Mouse (Mus musculus) stomach, embryonic 16.5 days (tissue): Measurements from ENCODE around the gene Vwf. TPM values are rescaled to one million over a fixed set of nuclear protein-coding genes. Genes with fewer than 3 reads are reported as not detected.
A peak's percentile ranks its signal among the peaks of the same experiment; 100 is the strongest.

Experiments
- ATAC-seq: fragments of 200-750 bp; cut with Nextera tagmentation; 2 replicates; pipeline ENCODE4 v1.8.0; 2017; ENCODE audit warnings: moderate number of reproducible peaks, moderate TSS enrichment; ENCODE audit not compliant: insufficient read depth, low FRiP score
- H3K27ac ChIP-seq: fragments of 300-500 bp; sonication (generic); 2 replicates; pipeline ENCODE4 v1.5.1; 2014; ENCODE audit warnings: low read length
- H3K27me3 ChIP-seq: fragments of 300-500 bp; sonication (generic); 2 replicates; pipeline ENCODE4 v1.6.1; 2014; ENCODE audit warnings: low read length, control low read depth, mixed read lengths; ENCODE audit not compliant: control insufficient read depth, insufficient read depth
- H3K36me3 ChIP-seq: fragments of 300-500 bp; sonication (generic); 2 replicates; pipeline ENCODE4 v1.6.1; 2014; ENCODE audit warnings: low read length; ENCODE audit not compliant: control insufficient read depth, insufficient read depth
- H3K4me1 ChIP-seq: fragments of 300-500 bp; sonication (generic); 2 replicates; pipeline ENCODE4 v1.6.1; 2014; ENCODE audit warnings: low read length, control low read depth, mixed read lengths; ENCODE audit not compliant: control insufficient read depth, insufficient read depth
- H3K4me2 ChIP-seq: fragments of 300-500 bp; sonication (generic); 2 replicates; pipeline ENCODE4 v1.6.1; 2014; ENCODE audit warnings: low read depth, low read length, mixed read lengths
- H3K4me3 ChIP-seq: fragments of 300-500 bp; sonication (generic); replicated peaks from 2 replicates; pipeline ENCODE4 v1.5.1; 2014; ENCODE audit warnings: mild to moderate bottlenecking, low read length
- H3K9ac ChIP-seq: fragments of 300-500 bp; sonication (generic); 2 replicates; pipeline ENCODE4 v1.6.1; 2014; ENCODE audit warnings: low read length
- H3K9me3 ChIP-seq: fragments of 300-500 bp; sonication (generic); replicated peaks from 2 replicates; pipeline ENCODE4 v1.6.1; 2016; ENCODE audit warnings: low read length, control low read depth; ENCODE audit not compliant: control insufficient read depth
- WGBS: fragments of 180-500 bp; shearing (Covaris S2); extraction: QIAGEN DNeasy Blood & Tissue Kit; methylation state at CpG from one replicate; pipeline ENCODE4 v1.1.7; 2014; 5-methylcytosine and 5-hydroxymethylcytosine counted together
- polyA plus RNA-seq: library from polyadenylated mRNA; unstranded; fragments of >200 nt; fragmentation: Nextera tagmentation; extraction: Ambion mirVana; gene quantifications from 2 replicates; pipeline ENCODE4 v1.2.1, GENCODE M21; 2015

Gene Vwf
- polyA plus RNA-seq, 1 experiment from 2014 or later, result 5.4 TPM

DNA sequence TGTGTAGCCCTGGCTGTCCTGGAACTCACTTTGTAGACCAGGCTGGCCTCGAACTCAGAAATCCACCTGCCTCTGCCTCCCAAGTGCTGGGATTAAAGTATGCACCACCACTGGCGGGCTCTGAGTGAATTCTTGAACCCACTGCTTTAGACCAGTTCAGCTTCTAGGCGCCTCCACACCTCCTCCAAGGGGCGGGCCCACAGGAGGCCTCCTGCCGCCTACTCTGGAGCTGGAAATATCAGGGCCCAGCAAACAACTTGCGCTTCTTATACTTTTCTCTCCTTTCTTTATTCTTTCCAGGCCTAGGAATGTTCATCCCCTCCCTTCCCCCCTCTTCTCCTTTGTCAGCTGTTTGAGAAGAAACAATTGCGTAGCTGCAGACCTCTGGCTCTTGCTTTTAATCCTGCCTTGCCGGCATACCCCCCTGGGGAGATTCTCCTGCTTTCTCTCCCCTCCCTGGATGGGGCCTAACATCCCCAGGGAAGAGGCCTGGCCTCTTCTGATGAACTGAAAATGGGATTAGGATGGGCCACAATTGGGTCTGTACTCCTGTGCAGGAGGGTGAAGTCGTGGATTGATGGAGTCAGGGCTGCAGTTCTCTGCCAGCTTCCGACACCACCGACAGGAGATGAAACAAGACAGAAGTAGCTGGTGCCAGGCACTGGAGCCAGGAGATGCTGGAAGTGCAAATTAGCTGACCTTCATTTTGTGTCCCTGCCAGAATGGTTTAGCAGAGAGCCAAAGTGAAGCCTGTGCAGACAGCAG, 31.5 kb downstream of the Vwf start:
- peak; percentile 42; the same call in 1 of the 2 replicates for ATAC-seq
- Histone ChIP-seq H3K9ac (no peak overlapping the region), H3K4me3 (no peak overlapping the region), H3K27ac (peak overlapping the region; percentile 65), H3K27me3 (no peaks in the 10 kb centered on the region), H3K4me1 (peaks cover 20% of the 10 kb centered on the region), H3K4me2 (no peak overlapping the region), H3K9me3 (no peaks in the 10 kb centered on the region), H3K36me3 (no peaks in the 10 kb centered on the region)
- WGBS, result 45% methylated on average over 11 of the region's 11 CpGs

DNA sequence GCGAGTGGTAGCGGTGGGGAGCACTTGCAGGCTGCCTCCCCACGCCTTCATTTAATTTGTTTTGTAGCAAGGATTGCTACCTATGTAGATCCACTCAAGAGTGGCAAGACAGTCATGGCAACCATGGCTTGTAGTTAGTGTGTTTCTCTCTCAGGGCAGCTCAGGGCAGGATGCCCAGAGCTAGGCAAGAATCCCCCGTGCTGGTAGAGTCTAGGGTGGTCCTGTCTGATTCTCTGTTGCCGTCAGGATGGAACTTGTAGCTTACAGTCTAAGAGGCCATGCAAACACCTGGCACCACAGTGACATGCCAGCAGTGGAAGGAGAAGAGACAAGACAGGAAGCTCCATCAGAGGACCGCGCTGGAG, 32.1 kb downstream of the Vwf start:
- Histone ChIP-seq H3K36me3 (no peaks in the 10 kb centered on the region), H3K27ac (peak overlapping the region; percentile 64), H3K4me1 (peaks cover 17% of the 10 kb centered on the region), H3K9ac (no peak overlapping the region), H3K4me3 (no peak overlapping the region), H3K4me2 (no peak overlapping the region), H3K9me3 (no peaks in the 10 kb centered on the region), H3K27me3 (no peaks in the 10 kb centered on the region)
- 63% methylated on average over 7 of the region's 7 CpGs for WGBS
- ATAC-seq, result no peak

- Histone ChIP-seq H3K36me3 (no peaks in the 10 kb centered on the region), H3K4me1 (peaks cover 16% of the 10 kb centered on the region; the same call in 1 of the 2 replicates), H3K9me3 (no peaks in the 10 kb centered on the region), H3K4me3 (no peak overlapping the region), H3K27ac (no peak overlapping the region), H3K27me3 (no peaks in the 10 kb centered on the region), H3K9ac (no peak overlapping the region), H3K4me2 (no peak overlapping the region)
- ATAC-seq, result no peak
- 96% methylated on average over 2 of the region's 2 CpGs for WGBS
Measured at GRCm38 (mm10) chr6:125579864-125580263, 33.3 kb downstream of the Vwf start.

DNA sequence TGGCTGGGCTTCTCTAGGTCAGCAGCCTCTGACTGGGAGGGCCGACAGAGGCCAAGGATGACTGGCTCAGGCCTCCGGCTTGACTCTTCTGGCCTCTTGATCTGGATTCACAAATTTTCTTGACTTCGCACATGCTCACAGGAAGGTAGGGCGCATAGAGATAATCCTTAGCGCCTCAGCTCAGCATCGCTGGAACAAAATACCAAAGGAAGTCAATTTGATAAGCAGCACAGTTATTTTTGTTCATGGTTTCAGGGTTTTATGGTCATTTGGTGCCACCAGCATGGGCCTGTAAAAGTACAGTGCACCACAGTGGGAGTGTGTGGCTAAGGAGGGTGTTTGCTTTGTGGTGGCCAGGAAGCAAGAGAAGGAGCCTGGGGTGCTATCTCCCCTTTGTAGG, 37.1 kb downstream of the Vwf start:
- Histone ChIP-seq H3K27me3 (no peaks in the 10 kb centered on the region), H3K4me3 (no peak overlapping the region), H3K4me2 (no peak overlapping the region), H3K27ac (no peak overlapping the region), H3K36me3 (no peaks in the 10 kb centered on the region), H3K4me1 (peaks cover 12% of the 10 kb centered on the region; the same call in 1 of the 2 replicates), H3K9me3 (no peaks in the 10 kb centered on the region), H3K9ac (no peak overlapping the region)
- 91% methylated on average over 6 of the region's 6 CpGs for WGBS
- ATAC-seq, result no peak

GRCm38 (mm10) chr6:125584266-125584665, 37.7 kb downstream of the Vwf start:
- no peaks in the 10 kb centered on the region for H3K27me3 ChIP-seq
- WGBS, result 93% methylated on average over 15 of the region's 15 CpGs
- no peak for ATAC-seq

DNA sequence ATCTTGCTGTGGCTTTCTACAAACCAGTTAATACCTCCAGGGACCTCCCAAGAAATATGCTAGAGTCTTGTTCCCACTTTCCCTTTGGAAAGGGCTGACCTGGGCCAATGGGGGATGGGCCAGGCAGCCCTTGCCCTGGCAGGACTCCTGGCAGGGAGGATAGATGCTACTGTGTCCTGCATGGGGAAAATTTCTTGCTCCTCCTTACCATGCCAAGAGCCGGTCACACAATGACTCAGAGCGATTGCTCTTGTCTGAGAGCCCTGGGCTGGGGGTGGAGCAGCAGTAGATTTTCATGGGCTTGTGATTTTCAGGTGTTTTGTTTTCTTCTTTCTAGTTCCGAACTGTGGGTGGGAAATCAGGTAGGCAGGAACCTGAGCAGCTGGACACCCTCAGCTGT, 39.0 kb downstream of the Vwf start:
- no peaks in the 10 kb centered on the region for H3K27me3 ChIP-seq
- no peak overlapping the region for H3K9ac ChIP-seq
- no peak overlapping the region for H3K4me2 ChIP-seq
- no peak overlapping the region for H3K4me3 ChIP-seq
- ATAC-seq, result no peak
- 45% methylated on average over 3 of the region's 3 CpGs for WGBS
- H3K9me3 ChIP-seq, result no peaks in the 10 kb centered on the region
- H3K36me3 ChIP-seq, result no peaks in the 10 kb centered on the region
- peaks cover 17% of the 10 kb centered on the region; the same call in 1 of the 2 replicates for H3K4me1 ChIP-seq
- H3K27ac ChIP-seq, result peak overlapping the region; percentile 5; the same call in 1 of the 2 replicates

More at GRCm38 (mm10) chr6:125584266-125584665, 37.7 kb downstream of the Vwf start:
- Histone ChIP-seq H3K4me1 (peaks cover 9% of the 10 kb centered on the region; the same call in 1 of the 2 replicates), H3K36me3 (no peaks in the 10 kb centered on the region), H3K9me3 (no peaks in the 10 kb centered on the region), H3K27ac (no peak overlapping the region), H3K4me2 (no peak overlapping the region), H3K9ac (no peak overlapping the region), H3K4me3 (no peak overlapping the region)

- H3K9ac ChIP-seq, result no peak overlapping the region
- H3K4me2 ChIP-seq, result no peak overlapping the region
- no peaks in the 10 kb centered on the region for H3K27me3 ChIP-seq
- H3K27ac ChIP-seq, result 0 out of 2 replicates have a peak overlapping the region, but pooled peaks have one; percentile 5
- 75% methylated on average over 4 of the region's 4 CpGs for WGBS
- H3K36me3 ChIP-seq, result no peaks in the 10 kb centered on the region
- peaks cover 20% of the 10 kb centered on the region; the same call in 1 of the 2 replicates for H3K4me1 ChIP-seq
- no peak for ATAC-seq
- H3K9me3 ChIP-seq, result no peaks in the 10 kb centered on the region
- H3K4me3 ChIP-seq, result no peak overlapping the region
Measured at GRCm38 (mm10) chr6:125586042-125586566, 39.5 kb downstream of the Vwf start.

GRCm38 (mm10) chr6:125588241-125588640, 41.7 kb downstream of the Vwf start:
- no peak for ATAC-seq
- Histone ChIP-seq H3K9me3 (no peaks in the 10 kb centered on the region), H3K4me3 (no peak overlapping the region), H3K36me3 (no peaks in the 10 kb centered on the region), H3K27me3 (no peaks in the 10 kb centered on the region), H3K9ac (no peak overlapping the region), H3K4me1 (peaks cover 26% of the 10 kb centered on the region; the same call in 1 of the 2 replicates), H3K27ac (no peak overlapping the region), H3K4me2 (no peak overlapping the region)
- 88% methylated on average over 12 of the region's 12 CpGs for WGBS

DNA sequence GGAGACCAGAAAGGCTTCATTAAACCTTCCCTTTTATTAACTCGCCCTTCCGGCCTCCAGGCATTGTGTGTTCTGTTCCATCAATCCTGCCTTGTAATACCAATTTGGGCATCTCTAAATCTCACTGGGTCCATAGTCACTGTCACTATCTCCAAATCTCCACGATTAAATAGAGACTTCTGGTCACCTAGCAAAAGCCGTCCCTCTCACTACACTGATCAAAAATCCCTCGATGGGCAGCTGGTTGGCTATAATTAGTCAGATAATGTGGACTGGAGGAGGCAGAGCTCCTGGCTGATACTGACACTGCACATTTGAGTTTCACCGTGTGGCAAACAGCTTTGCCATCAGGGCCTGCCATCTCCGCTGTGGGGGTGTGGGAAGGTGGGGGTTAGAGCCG, 42.5 kb downstream of the Vwf start:
- Histone ChIP-seq H3K4me1 (peaks cover 26% of the 10 kb centered on the region; the same call in 1 of the 2 replicates), H3K4me3 (no peak overlapping the region), H3K27me3 (no peaks in the 10 kb centered on the region), H3K36me3 (no peaks in the 10 kb centered on the region), H3K9ac (no peak overlapping the region), H3K9me3 (no peaks in the 10 kb centered on the region), H3K4me2 (no peak overlapping the region), H3K27ac (no peak overlapping the region)
- no peak for ATAC-seq
- 80% methylated on average over 8 of the region's 8 CpGs for WGBS
